In the genomic region with DNA sequence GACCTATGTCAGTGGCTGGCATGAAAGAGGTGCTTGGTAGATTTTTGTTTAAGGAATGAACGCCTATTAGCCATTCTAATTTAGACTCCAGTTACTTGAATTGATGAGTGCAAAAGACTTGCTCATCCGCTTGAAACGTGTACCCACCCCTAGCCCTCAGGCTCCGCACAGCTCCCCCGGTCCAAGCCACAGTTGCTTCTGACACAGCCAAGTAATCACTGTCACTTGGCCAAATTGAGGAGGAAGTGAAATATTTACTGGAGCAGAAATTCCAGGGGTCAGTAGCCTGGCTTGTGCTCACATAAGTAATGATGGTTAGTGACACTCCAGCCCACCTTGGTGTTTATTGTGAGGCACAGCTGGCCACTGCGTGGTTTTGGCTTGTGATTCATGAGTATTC, we compare ENCODE assay signal across 8 mouse cellular contexts.
DNase-seq lines count a peak whose midpoint lies in the region; ATAC-seq lines count a peak whose summit lies in the region.

No protein-coding gene starts in this region.

- no peak for ATAC-seq in heart, embryonic 14.5 days (ENCODE audit: insufficient number of reproducible peaks, insufficient read depth, low FRiP score, low read depth)
- no peak for ATAC-seq in neural tube, embryonic 14.5 days (ENCODE audit: low read depth)
- ATAC-seq in erythroblast, adult 5-6 weeks (replicated peaks; ENCODE audit: low FRiP score, poor library complexity, severe bottlenecking), result no peak

- no peaks in the 10 kb centered on the region for H3K9me3 ChIP-seq in heart, embryonic 14.5 days (ENCODE audit: control insufficient read depth, low read length)
- no peaks in the 10 kb centered on the region for H3K9me3 ChIP-seq in neural tube, embryonic 14.5 days (ENCODE audit: control insufficient read depth, low read length)

- 71% methylated on average over 6 of the region's 6 CpGs for WGBS in heart, embryonic 14.5 days
- 16% methylated on average over 6 of the region's 6 CpGs for WGBS in neural tube, embryonic 14.5 days

- peak; percentile 35 to 40 for DNase-seq in spleen, postnatal 36 days (ENCODE audit: low spot score in 2 of 2)
- no peak for DNase-seq in spleen, postnatal 4 days (ENCODE audit: low spot score in 2 of 2)
- peak; percentile 36 to 50 for DNase-seq in kidney, postnatal 4 days
- no peak for DNase-seq in left cerebral cortex, postnatal 36 days (ENCODE audit: low spot score in 2 of 2)
- no peak for DNase-seq in T-cell, adult 2 months (ENCODE audit: low spot score)

- H3K4me1 ChIP-seq in heart, embryonic 14.5 days (ENCODE audit: control insufficient read depth in 2 of 2, insufficient read depth in 2 of 2, low read length in 2 of 2), result peaks cover 9 to 14% of the 10 kb centered on the region in 2 experiments
- peaks cover 32% of the 10 kb centered on the region for H3K4me1 ChIP-seq in neural tube, embryonic 14.5 days (ENCODE audit: control insufficient read depth, insufficient read depth, low read length)

- no peak overlapping the region for H3K4me3 ChIP-seq in heart, embryonic 14.5 days (ENCODE audit: control insufficient read depth in 1 of 2, insufficient read depth in 1 of 2, low read depth in 1 of 2, low read length in 2 of 2)
- no peak overlapping the region for H3K4me3 ChIP-seq in neural tube, embryonic 14.5 days (ENCODE audit: low read depth, low read length)

- H3K9ac ChIP-seq in heart, embryonic 14.5 days (ENCODE audit: low read length), result no peak overlapping the region
- no peak overlapping the region for H3K9ac ChIP-seq in neural tube, embryonic 14.5 days (replicated peaks; ENCODE audit: low read depth, low read length)

- H3K4me2 ChIP-seq in heart, embryonic 14.5 days (ENCODE audit: low read length), result peak overlapping the region; percentile 8
- H3K4me2 ChIP-seq in neural tube, embryonic 14.5 days (ENCODE audit: low read depth, low read length), result peak overlapping the region; percentile 31

- H3K36me3 ChIP-seq in heart, embryonic 14.5 days (ENCODE audit: control insufficient read depth, insufficient read depth, low read length), result no peaks in the 10 kb centered on the region
- no peaks in the 10 kb centered on the region for H3K36me3 ChIP-seq in neural tube, embryonic 14.5 days (ENCODE audit: control insufficient read depth, insufficient read depth, low read length)

- no peak overlapping the region for H3K27ac ChIP-seq in heart, embryonic 14.5 days (replicated peaks in 1 of 2; ENCODE audit: control insufficient read depth in 1 of 2, insufficient read depth in 1 of 2, low read depth in 2 of 2, low read length in 2 of 2)
- peak overlapping the region; percentile 1; the same call in 1 of the 2 replicates for H3K27ac ChIP-seq in neural tube, embryonic 14.5 days (ENCODE audit: low read depth, low read length)

- H3K27me3 ChIP-seq in heart, embryonic 14.5 days (ENCODE audit: control insufficient read depth, insufficient read depth, low read length), result no peaks in the 10 kb centered on the region
- H3K27me3 ChIP-seq in neural tube, embryonic 14.5 days (ENCODE audit: control insufficient read depth, insufficient read depth, low read length), result no peaks in the 10 kb centered on the region

- intact Hi-C loops in left cerebral cortex, postnatal 36 days (cut with DNase I), result loop anchor here (10.0 kb wide), 1 partner anchor 208 kb away; no protein-coding TSS in a partner anchor

Comparison
In these comparisons a context has a peak if more than half of its experiments do, and no peak if none do; other contexts are left out.
1. DNase-seq: peak in spleen, postnatal 36 days (2 of 2) and kidney, postnatal 4 days (2 of 2); none in spleen, postnatal 4 days (0 of 2), left cerebral cortex, postnatal 36 days (0 of 2) and T-cell, adult 2 months (single experiment).